Mouse (Mus musculus) testis, postnatal 10 days (tissue): ENCODE data around the gene Pcgf3.
A peak's percentile ranks its signal among the peaks of the same experiment; 100 is the strongest.

Experiments
- DNase-seq: peaks from one replicate; pipeline ENCODE4 v3.0.0; 2021; ENCODE audit warnings: low spot score

The Pcgf3 gene

GRCm38 (mm10) chr5:108461082-108462065 lies at the start of gene Pcgf3:
Gene Pcgf3 (plus strand): TSS chr5:108461232.
- peak; percentile 99 for DNase-seq

GRCm38 (mm10) chr5:108414711-108415110 lies 46.3 kb upstream of the Pcgf3 start:
- DNase-seq: no peak

- DNase-seq: no peak
Observed at GRCm38 (mm10) chr5:108422741-108423140, 38.3 kb upstream of the Pcgf3 start.

- DNase-seq: no peak
Observed at GRCm38 (mm10) chr5:108423427-108423826, 37.6 kb upstream of the Pcgf3 start.

- DNase-seq: peak; percentile 57
Observed at GRCm38 (mm10) chr5:108427186-108427585, 33.8 kb upstream of the Pcgf3 start.

GRCm38 (mm10) chr5:108431196-108431595 lies 29.8 kb upstream of the Pcgf3 start:
- DNase-seq: no peak

- DNase-seq: peak; percentile 96
Observed at GRCm38 (mm10) chr5:108433804-108434587, 27.0 kb upstream of the Pcgf3 start, which contains the start of gene Atp5k. Gene Atp5k (minus strand): TSS chr5:108434448.

- DNase-seq: no peak
Observed at GRCm38 (mm10) chr5:108436101-108436500, 24.9 kb upstream of the Pcgf3 start.

GRCm38 (mm10) chr5:108446973-108447372 lies 14.1 kb upstream of the Pcgf3 start:
- DNase-seq: no peak

GRCm38 (mm10) chr5:108447857-108448256 lies 13.2 kb upstream of the Pcgf3 start:
- DNase-seq: no peak

GRCm38 (mm10) chr5:108448785-108449668 lies 12.0 kb upstream of the Pcgf3 start, which contains the start of gene Mfsd7a:
Gene Mfsd7a (minus strand): TSS chr5:108448891.
- peak; percentile 80 for DNase-seq

- no peak for DNase-seq
Observed at GRCm38 (mm10) chr5:108450837-108451540, 10.0 kb upstream of the Pcgf3 start.

- no peak for DNase-seq
Observed at GRCm38 (mm10) chr5:108451611-108452010, 9.4 kb upstream of the Pcgf3 start.

GRCm38 (mm10) chr5:108452422-108452821 lies 8.6 kb upstream of the Pcgf3 start:
- no peak for DNase-seq

- DNase-seq: no peak
Observed at GRCm38 (mm10) chr5:108454094-108454493, 6.9 kb upstream of the Pcgf3 start.

- DNase-seq: peak; percentile 12
Observed at GRCm38 (mm10) chr5:108458706-108459105, 2.3 kb upstream of the Pcgf3 start.

- DNase-seq: no peak
Observed at GRCm38 (mm10) chr5:108460461-108460860, 571 bp upstream of the Pcgf3 start.

- DNase-seq: no peak
Observed at GRCm38 (mm10) chr5:108462446-108462845, 1.4 kb downstream of the Pcgf3 start.

- DNase-seq: no peak
Observed at GRCm38 (mm10) chr5:108465131-108465891, 4.3 kb downstream of the Pcgf3 start.

- no peak for DNase-seq
Observed at GRCm38 (mm10) chr5:108466647-108467046, 5.6 kb downstream of the Pcgf3 start.
